Mouse (Mus musculus): ENCODE measurements around the gene R3hdml. TPM values are rescaled to one million over a fixed set of nuclear protein-coding genes. Genes with fewer than 3 reads are reported as not detected.
"Not testable (repeated sequence)": the region's sequence is repeated elsewhere in the genome, so short reads cannot be mapped to it uniquely, and the experiment has no call there.

The R3hdml gene
- polyA plus RNA-seq (2015; fragmentation: Nextera tagmentation; extraction: Ambion mirVana): not detected in 2 replicates

DNA sequence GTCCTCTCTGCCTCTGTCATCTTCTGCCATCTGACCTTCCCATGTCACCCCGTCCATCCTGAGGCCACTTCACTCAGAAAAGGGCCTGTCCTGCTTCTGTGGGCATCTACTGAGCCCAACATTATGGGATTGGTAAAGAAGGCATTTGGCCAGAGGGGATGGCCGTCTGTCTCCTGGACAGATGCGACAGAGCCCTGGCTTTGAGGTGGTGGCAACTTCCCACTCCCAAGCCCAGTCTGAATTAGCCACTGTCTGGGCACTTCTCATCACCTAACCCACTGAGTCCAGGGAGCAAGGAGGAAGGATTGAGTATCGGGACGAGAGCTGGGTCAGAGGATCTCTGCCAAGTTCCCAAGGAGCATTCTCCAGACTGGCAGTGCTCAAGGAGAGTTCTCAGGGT, at the start of gene R3hdml:
Gene R3hdml, plus strand, starts transcription at position 301 of the 400 bp plus-strand sequence.
- H3K27me3 ChIP-seq: no peaks in the 10 kb centered on the region
- no peak within 1 kb of the TSS for H3K4me2 ChIP-seq
- no peak for ATAC-seq (ENCODE audit: low FRiP score)
- H3K4me1 ChIP-seq (replicated peaks): peaks cover 14% of the 10 kb centered on the region; the same call in 1 of the 2 replicates
- peak within 1 kb of the TSS; percentile 29; the same call in 1 of the 2 replicates for H3K9ac ChIP-seq
- no peaks in the 10 kb centered on the region for H3K9me3 ChIP-seq
- H3K4me3 ChIP-seq: no peak within 1 kb of the TSS
- no peaks in the 10 kb centered on the region for H3K36me3 ChIP-seq
- 78% methylated on average over 5 of the region's 5 CpGs for WGBS
- no peak within 1 kb of the TSS for H3K27ac ChIP-seq

DNA sequence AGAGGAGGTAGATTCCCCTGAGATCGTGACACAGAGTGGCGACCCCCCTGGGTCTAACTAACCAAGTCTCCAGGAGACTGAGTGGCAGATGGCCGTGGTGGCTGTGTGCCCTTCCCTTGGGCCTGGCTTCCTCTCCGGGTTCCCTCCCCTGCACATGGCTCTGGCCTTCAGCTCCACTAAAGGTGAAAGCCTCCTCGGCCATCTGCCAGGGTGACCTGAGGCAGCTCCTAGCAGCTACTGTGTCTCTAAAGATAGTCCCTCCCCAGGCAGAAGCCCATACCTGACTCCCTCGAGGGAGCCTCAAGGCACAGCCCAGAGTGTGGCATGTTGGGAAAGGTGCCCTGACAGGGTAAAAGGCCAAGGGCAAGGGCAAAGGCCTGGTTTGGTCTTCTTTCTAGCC, 48.6 kb upstream of the R3hdml start:
- no peak for ATAC-seq (ENCODE audit: low FRiP score)
- peaks cover 50% of the 10 kb centered on the region for H3K36me3 ChIP-seq
- H3K27me3 ChIP-seq: no peaks in the 10 kb centered on the region
- no peak overlapping the region for H3K27ac ChIP-seq
- WGBS: 64% methylated on average over 6 of the region's 6 CpGs
- H3K4me1 ChIP-seq (replicated peaks): peaks cover 50% of the 10 kb centered on the region
- no peak overlapping the region for H3K4me3 ChIP-seq
- no peaks in the 10 kb centered on the region for H3K9me3 ChIP-seq
- H3K4me2 ChIP-seq: no peak overlapping the region
- H3K9ac ChIP-seq: no peak overlapping the region

DNA sequence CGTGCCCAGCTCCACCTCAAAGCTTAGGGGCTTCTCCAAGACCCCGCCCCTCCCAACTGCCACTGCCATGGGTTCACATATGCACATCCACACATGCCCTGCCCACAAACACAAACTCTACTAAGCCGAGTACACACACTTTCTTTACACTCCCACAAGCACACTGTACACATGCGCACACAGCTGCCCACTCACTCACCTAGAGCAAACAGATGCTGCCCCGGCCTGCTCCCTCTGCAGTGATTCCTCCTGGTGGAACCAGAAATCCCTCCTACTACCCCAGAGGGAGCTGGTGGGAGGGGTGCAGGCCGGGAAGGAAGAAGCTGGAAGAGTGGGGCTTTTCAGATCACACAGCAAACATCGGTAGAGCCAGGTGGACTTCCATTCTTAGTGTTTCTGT, 48.1 kb upstream of the R3hdml start:
- peaks cover 50% of the 10 kb centered on the region for H3K4me1 ChIP-seq (replicated peaks)
- no peak overlapping the region for H3K27ac ChIP-seq
- no peak for ATAC-seq (ENCODE audit: low FRiP score)
- H3K9me3 ChIP-seq: no peaks in the 10 kb centered on the region
- H3K4me2 ChIP-seq: no peak overlapping the region
- H3K27me3 ChIP-seq: no peaks in the 10 kb centered on the region
- H3K9ac ChIP-seq: no peak overlapping the region
- H3K36me3 ChIP-seq: peaks cover 55% of the 10 kb centered on the region
- no peak overlapping the region for H3K4me3 ChIP-seq
- WGBS: 74% methylated on average over 7 of the region's 7 CpGs

DNA sequence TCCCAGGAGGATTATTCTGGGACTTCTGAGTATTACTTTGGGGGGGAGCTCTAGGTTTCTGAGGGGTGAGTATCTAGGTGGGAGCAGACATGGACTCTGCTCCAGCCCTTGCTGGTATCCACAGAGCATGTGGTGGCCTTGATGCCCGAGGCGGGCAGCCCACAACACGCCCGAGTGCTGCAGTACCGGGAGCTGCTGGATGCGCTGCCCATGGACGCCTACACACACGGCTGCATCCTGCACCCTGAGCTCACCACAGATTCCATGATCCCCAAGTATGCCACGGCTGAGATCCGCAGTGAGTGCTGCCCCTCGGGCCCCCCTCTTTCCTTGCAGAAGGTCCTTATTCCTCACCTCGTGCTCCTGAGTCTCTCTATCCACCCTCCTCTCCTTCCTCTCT, 44.7 kb upstream of the R3hdml start:
- Histone ChIP-seq H3K4me3 (no peak overlapping the region), H3K36me3 (peaks cover 76% of the 10 kb centered on the region), H3K27me3 (no peaks in the 10 kb centered on the region), H3K9ac (no peak overlapping the region), H3K9me3 (no peaks in the 10 kb centered on the region), H3K4me2 (no peak overlapping the region), H3K4me1 (replicated peaks) (peaks cover 24% of the 10 kb centered on the region), H3K27ac (no peak overlapping the region)
- 79% methylated on average over 12 of the region's 12 CpGs for WGBS
- no peak for ATAC-seq (ENCODE audit: low FRiP score)

DNA sequence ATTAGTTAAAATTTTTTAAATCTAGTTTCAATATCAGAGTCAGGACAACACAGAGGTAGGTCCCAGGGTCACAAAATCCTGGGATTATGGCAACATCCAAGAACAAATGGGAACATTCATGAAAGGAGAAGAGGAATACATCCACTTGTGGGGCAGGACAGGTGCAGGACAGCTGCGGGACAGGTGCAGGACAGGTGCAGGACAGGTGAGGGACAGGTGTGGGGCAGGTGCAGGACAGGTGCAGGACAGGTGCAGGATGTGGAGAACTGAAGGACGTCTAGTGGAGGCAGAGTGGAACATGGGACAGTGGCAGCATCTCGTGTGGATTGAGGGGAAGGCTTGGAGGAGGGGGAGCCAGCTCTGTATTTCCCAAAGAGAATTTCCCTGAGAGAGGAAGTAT, 42.8 kb upstream of the R3hdml start:
- WGBS: 70% methylated on average over 3 of the region's 3 CpGs
- H3K4me1 ChIP-seq (replicated peaks): peaks cover 9% of the 10 kb centered on the region
- no peaks in the 10 kb centered on the region for H3K27me3 ChIP-seq
- ATAC-seq (ENCODE audit: low FRiP score): no peak
- H3K36me3 ChIP-seq: peaks cover 89% of the 10 kb centered on the region
- H3K4me2 ChIP-seq: no peak overlapping the region
- no peak overlapping the region for H3K4me3 ChIP-seq
- no peak overlapping the region for H3K9ac ChIP-seq
- no peaks in the 10 kb centered on the region for H3K9me3 ChIP-seq
- H3K27ac ChIP-seq: no peak overlapping the region

DNA sequence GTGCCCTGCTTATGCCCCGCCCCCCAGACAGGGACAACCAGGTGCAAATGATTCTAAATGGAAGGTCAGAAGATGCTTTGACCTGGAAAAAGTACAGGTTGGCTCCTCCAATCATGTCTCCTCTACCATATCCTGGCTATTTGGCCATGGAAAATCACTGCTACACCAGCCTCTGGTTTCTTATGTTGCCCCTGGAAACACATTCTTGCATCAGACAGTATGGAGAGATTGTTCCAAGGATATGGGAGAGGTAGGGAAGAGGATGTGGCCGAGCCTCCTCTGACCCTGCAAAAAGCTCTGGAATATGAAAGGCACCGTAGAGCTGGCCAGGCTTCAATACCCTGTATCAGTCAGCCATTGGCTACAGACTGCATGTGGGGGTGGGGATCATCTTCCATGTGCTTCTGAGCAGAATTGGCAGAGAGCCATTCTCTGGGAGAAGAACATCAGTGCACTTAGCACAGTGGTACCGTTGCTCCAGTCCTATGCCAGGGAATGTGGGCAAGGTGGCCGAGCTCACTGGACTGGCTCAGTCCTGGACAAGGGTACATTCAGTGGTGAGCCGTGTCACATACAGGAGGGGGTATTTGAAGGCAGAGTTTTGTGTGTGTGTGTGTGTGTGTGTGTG, 41.3 kb upstream of the R3hdml start:
- Histone ChIP-seq H3K4me3 (no peak overlapping the region), H3K4me2 (no peak overlapping the region), H3K27ac (no peak overlapping the region), H3K9me3 (no peaks in the 10 kb centered on the region), H3K9ac (no peak overlapping the region), H3K4me1 (replicated peaks) (0 out of 2 replicates have a peak, but pooled peaks cover 6% of the 10 kb centered on the region), H3K27me3 (no peaks in the 10 kb centered on the region), H3K36me3 (peaks cover 97% of the 10 kb centered on the region)
- WGBS: 73% methylated on average over 6 of the region's 6 CpGs
- peak; percentile 54; the same call in 1 of the 2 replicates for ATAC-seq (ENCODE audit: low FRiP score)

DNA sequence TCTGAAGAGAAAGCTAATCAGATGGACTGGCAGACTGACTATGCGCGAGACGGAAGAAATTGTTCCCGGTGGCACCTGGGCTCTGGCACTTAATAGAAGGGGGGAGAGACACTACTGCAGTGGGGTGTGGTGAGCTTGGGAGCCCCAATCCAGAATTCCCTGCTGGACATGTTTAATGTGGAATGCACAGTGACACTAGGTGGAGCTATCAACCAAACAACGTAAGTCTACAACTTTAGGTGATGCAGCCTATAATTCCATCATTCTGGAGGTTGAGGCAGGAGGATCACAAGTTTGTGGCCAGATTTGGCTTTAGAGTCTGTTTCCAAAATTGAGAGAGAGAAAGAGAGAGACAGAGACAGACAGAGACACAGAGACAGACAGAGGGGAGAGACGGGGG, 39.4 kb upstream of the R3hdml start:
- Histone ChIP-seq H3K36me3 (peaks cover 78% of the 10 kb centered on the region), H3K4me3 (no peak overlapping the region), H3K9me3 (no peaks in the 10 kb centered on the region), H3K9ac (no peak overlapping the region), H3K27ac (no peak overlapping the region), H3K27me3 (0 out of 2 replicates have a peak, but pooled peaks cover 3% of the 10 kb centered on the region), H3K4me1 (replicated peaks) (0 out of 2 replicates have a peak, but pooled peaks cover 6% of the 10 kb centered on the region), H3K4me2 (no peak overlapping the region)
- no peak for ATAC-seq (ENCODE audit: low FRiP score)
- 93% methylated on average over 6 of the region's 6 CpGs for WGBS

DNA sequence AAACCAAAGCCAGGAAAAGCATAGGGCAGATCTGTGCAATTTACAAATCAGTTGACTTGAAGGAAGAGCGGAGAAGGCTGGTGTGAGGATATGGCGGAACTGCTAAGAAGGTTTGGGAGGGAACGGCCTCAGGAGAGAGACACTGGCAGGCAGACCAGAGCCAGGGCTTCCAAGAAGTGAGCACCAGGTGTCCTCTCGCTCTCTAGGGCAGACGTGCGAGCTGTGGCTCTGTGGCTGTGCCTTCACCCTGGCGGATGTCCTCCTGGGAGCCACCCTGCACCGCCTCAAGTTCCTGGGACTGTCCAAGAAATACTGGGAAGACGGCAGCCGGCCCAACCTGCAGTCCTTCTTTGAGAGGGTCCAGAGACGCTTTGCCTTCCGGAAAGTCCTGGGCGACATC, 38.7 kb upstream of the R3hdml start:
- 90% methylated on average over 13 of the region's 13 CpGs for WGBS
- no peak overlapping the region for H3K4me2 ChIP-seq
- ATAC-seq (ENCODE audit: low FRiP score): no peak
- no peaks in the 10 kb centered on the region for H3K9me3 ChIP-seq
- peaks cover 6% of the 10 kb centered on the region; the same call in 1 of the 2 replicates for H3K4me1 ChIP-seq (replicated peaks)
- H3K27me3 ChIP-seq: 0 out of 2 replicates have a peak, but pooled peaks cover 7% of the 10 kb centered on the region
- H3K9ac ChIP-seq: no peak overlapping the region
- H3K36me3 ChIP-seq: peaks cover 72% of the 10 kb centered on the region
- H3K4me3 ChIP-seq: no peak overlapping the region
- no peak overlapping the region for H3K27ac ChIP-seq

DNA sequence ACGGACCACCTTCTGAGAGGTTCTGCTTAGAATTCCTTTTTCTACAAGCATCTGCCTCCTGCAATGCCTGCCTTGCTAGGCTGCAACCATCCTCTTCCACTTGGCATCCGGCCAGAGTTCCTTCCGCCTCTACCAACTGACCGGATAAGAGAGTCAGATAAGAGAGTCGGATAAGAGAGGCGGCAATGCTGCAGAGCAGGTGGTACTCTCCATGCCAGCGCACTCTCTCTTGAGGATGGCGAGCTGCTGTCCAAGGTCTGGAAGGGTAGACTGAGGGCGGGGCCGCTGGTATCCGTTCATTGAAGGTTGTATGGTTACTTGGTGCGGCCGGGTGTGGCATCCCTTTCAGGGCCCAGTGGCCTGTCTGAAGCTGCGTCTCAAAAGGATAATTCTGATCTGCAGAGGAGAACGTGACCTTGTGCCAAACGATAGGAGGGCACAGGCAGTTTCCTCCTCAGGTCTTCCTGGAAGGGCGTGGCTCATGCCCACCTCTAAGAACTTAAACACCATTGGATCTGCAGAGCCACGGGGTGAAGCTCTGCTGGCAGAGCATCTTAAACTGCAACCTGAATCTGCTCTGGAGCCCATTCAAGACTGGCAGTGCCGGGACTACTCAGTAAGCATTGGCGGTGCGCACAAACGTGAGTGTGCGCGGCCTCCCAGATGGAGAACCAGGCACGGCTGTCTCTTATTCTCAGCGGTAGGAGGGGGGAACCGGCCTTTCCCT, 33.4 kb upstream of the R3hdml start:
- Histone ChIP-seq H3K36me3 (peaks cover 22% of the 10 kb centered on the region), H3K9me3 (no peaks in the 10 kb centered on the region), H3K4me3 (no peak overlapping the region), H3K27ac (peak overlapping the region; percentile 46), H3K4me1 (replicated peaks) (peaks cover 14% of the 10 kb centered on the region), H3K27me3 (0 out of 2 replicates have a peak, but pooled peaks cover 9% of the 10 kb centered on the region), H3K9ac (0 out of 2 replicates have a peak overlapping the region, but pooled peaks have one; percentile 39), H3K4me2 (peak overlapping the region; percentile 29)
- ATAC-seq (ENCODE audit: low FRiP score): 0 out of 2 replicates have a peak, but pooled peaks have one; percentile 28
- 59% methylated on average over 27 of the region's 27 CpGs for WGBS

DNA sequence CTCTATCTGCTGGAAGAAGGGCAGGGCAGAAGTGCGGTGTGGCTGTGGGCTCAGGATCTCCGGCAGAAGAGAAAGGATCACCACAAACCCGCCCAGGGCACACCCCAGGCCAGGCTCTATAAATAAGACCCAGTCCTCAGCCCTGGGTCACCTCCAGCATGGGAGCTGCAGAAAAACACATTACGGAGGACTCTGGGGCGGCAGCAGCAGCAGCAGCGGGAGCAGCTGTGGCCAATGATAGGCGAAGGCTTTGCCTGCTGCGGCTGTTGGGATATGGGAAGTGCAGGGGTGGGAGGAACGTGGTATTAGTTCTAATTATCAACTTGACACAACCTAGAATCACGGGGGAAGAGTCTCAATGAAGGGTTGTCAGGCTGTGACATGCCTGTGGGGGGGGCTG, 32.7 kb upstream of the R3hdml start:
- H3K9ac ChIP-seq: 0 out of 2 replicates have a peak overlapping the region, but pooled peaks have one; percentile 39
- H3K4me1 ChIP-seq (replicated peaks): peaks cover 14% of the 10 kb centered on the region
- no peaks in the 10 kb centered on the region for H3K9me3 ChIP-seq
- no peak overlapping the region for H3K4me3 ChIP-seq
- H3K27me3 ChIP-seq: 0 out of 2 replicates have a peak, but pooled peaks cover 9% of the 10 kb centered on the region
- peak; percentile 47 for ATAC-seq (ENCODE audit: low FRiP score)
- H3K4me2 ChIP-seq: peak overlapping the region; percentile 29
- H3K27ac ChIP-seq: peak overlapping the region; percentile 46
- peaks cover 15% of the 10 kb centered on the region for H3K36me3 ChIP-seq
- 32% methylated on average over 10 of the region's 10 CpGs for WGBS

DNA sequence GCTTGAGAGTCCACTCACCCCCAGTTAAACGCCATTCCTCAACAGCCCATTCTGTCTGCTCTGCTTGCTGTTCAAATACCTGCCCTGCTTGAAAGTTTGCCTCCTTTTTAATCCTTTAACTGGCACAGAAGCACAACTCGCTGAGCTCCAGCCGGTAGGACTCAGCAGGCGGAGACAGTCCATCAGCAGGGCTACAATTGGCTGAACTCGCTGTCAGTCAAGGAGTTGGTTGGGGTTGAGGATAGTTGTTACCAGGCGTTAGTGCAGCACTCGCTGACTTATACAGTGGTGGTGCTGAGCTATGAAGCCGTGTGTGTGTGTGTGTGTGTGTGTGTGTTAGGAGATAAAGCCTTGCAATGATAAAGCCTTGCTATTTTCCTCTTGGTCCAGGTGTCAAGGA, 31.5 kb upstream of the R3hdml start:
- H3K9ac ChIP-seq: no peak overlapping the region
- peaks cover 14% of the 10 kb centered on the region for H3K4me1 ChIP-seq (replicated peaks)
- no peak overlapping the region for H3K27ac ChIP-seq
- no peak overlapping the region for H3K4me2 ChIP-seq
- no peaks in the 10 kb centered on the region for H3K9me3 ChIP-seq
- WGBS: 92% methylated on average over 8 of the region's 8 CpGs
- H3K27me3 ChIP-seq: 0 out of 2 replicates have a peak, but pooled peaks cover 9% of the 10 kb centered on the region
- H3K4me3 ChIP-seq: no peak overlapping the region
- peaks cover 10% of the 10 kb centered on the region for H3K36me3 ChIP-seq
- no peak for ATAC-seq (ENCODE audit: low FRiP score)

DNA sequence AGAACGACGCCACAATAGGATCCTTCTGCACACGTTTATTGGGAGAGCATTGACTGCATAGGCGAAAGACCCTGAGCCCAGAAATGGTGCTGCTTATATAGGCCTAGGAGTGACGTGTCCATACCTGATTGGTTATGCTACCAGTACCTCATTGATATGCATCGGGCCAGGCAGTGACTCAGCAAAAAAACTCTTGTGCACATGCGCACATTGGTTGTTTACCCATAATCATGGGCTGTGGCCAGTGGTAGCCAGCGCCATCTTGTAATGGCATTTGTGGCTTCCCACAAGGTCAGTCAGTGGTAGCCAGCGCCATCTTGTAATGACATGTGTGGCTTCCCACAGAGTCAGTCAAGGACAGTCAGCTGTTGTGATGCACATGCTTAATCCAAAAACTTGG, 30.8 kb upstream of the R3hdml start:
- Histone ChIP-seq H3K4me1 (replicated peaks) (peaks cover 14% of the 10 kb centered on the region), H3K36me3 (peaks cover 13% of the 10 kb centered on the region)
- H3K9me3 ChIP-seq; H3K27me3 ChIP-seq; H3K27ac ChIP-seq; ATAC-seq (ENCODE audit: low FRiP score); H3K4me2 ChIP-seq; H3K4me3 ChIP-seq; H3K9ac ChIP-seq: not testable (repeated sequence)
- WGBS: 95% methylated on average over 9 of the region's 9 CpGs
